Mouse (Mus musculus): ENCODE results near the gene Baz1a.

The Baz1a gene

GRCm38 (mm10) chr12:54862606-54863535 lies 151.3 kb downstream of the Baz1a start, which contains the start of gene Cfl2:
TSS of gene Cfl2 (minus strand) at chr12:54862877.
- CTCF ChIA-PET = interaction anchor here (0.9 kb wide), 1 partner anchor 16 kb away, joined by 3 read pairs; no protein-coding TSS in a partner anchor

- CTCF ChIA-PET = interaction anchor here (0.9 kb wide), 1 partner anchor 17 kb away, joined by 3 read pairs; no protein-coding TSS in a partner anchor
Measured at GRCm38 (mm10) chr12:54861991-54862605, 152.1 kb downstream of the Baz1a start.

- CTCF ChIA-PET = interaction anchor here (0.6 to 0.7 kb wide), 2 partner anchors 20 to 159 kb away, joined by 3 to 15 read pairs; no protein-coding TSS in a partner anchor
Measured at GRCm38 (mm10) chr12:54859531-54859930, 154.6 kb downstream of the Baz1a start.

GRCm38 (mm10) chr12:54850551-54850950 lies 163.6 kb downstream of the Baz1a start:
- CTCF ChIA-PET = no interaction called here

- CTCF ChIA-PET = no interaction called here
Measured at GRCm38 (mm10) chr12:54844415-54844814, 169.7 kb downstream of the Baz1a start.
